Mouse (Mus musculus) ES-CJ7 (cell line): Measurements from ENCODE around the gene Mamstr.
A peak's percentile ranks its signal among the peaks of the same experiment; 100 is the strongest.

ENCODE experiments used
- DNase-seq: peaks from one replicate; pipeline ENCODE4 v3.0.0; 2011; ENCODE audit warnings: low read depth, low spot score

The Mamstr gene

DNA sequence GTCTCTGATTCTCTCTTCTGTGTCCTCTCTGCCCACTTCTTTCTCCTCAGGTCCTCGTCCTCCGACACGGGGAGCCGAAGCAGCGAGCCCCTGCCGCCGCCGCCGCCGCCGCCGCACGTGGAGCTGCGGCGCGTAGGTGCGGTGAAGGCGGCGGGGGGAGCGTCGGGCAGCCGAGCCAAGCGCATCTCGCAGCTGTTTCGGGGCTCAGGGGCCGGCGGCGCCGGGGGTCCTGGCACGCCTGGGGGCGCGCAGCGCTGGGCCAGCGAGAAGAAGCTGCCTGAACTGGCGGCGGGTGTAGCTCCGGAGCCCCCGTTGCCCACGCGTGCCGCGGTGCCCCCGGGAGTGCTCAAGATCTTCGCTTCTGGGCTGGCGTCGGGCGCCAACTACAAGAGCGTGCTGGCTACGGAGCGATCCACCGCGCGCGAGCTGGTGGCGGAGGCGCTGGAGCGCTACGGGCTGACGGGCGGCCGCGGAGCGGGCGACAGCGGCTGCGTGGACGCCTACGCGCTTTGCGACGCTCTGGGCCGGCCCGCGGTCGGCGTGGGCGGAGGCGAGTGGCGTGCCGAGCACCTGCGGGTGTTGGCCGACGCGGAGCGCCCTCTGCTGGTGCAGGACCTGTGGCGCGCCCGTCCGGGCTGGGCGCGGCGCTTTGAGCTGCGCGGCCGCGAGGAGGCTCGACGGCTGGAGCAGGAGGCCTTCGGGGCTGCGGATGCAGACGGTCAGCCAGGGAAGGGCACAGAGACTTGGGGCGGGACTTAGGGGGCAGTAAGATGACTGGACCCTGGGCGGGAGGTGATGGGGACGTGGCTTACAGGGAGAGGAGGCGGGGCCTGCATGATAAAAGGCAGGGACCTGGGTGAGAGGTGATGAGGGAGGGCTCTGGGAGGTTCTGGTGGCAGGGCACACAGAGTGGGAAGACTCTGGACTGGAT, 11.1 kb upstream of the Mamstr start:
- DNase-seq, result peak; percentile 88

DNA sequence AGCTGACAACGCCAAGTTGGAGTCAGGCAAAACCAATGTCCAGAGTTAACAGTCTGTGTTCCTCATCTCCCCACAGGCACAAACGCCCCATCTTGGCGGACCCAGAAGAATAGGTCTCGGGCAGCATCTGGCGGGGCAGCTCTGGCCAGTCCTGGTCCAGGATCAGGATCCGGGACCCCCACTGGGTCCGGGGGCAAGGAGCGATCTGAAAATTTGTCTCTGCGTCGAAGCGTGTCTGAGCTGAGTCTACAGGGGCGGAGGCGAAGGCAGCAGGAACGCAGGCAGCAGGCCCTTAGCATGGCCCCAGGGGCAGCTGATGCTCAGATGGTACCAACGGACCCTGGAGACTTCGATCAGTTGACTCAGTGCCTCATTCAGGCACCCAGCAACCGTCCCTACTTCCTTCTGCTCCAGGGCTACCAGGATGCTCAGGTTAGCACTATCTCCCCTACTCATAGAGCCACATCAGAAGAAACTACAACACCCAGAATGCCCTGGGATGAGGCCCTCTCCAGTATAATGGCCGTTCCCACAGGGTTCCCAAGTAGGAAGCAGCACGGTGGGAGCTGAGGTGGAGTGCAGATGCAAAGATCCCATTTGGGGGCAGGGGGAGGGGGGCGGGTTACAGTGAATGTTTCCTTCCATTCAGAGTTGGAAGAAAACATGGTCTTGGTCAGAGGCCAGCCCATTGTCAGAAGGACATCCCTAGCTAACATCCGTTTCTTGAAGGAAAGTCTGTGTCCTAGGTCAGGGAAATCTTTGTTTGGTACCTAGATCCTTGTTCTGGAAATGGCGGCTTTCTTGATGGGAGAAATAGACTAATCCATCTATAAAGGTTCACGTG, 9.5 kb upstream of the Mamstr start:
- DNase-seq, result peak; percentile 75

DNA sequence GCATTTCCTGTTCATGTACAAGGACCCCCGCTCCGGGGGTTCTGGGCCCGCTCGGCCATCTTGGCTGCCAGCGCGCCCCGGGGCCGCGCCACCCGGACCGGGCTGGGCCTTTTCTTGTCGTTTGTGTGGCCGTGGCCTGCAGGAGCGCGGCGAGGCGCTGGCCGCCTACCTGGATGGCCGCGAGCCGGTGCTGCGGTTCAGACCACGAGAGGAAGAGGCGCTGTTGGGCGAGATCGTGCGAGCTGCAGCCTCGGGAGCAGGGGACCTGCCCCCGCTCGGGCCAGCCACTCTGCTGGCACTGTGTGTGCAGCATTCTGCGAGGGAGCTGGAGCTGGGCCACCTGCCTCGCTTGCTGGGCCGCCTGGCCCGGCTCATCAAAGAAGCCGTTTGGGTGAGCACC, 7.3 kb upstream of the Mamstr start:
- DNase-seq, result no peak

- DNase-seq, result no peak
These were observed 4.7 kb upstream of the Mamstr start for GRCm38 (mm10) chr7:45634946-45635681.

DNA sequence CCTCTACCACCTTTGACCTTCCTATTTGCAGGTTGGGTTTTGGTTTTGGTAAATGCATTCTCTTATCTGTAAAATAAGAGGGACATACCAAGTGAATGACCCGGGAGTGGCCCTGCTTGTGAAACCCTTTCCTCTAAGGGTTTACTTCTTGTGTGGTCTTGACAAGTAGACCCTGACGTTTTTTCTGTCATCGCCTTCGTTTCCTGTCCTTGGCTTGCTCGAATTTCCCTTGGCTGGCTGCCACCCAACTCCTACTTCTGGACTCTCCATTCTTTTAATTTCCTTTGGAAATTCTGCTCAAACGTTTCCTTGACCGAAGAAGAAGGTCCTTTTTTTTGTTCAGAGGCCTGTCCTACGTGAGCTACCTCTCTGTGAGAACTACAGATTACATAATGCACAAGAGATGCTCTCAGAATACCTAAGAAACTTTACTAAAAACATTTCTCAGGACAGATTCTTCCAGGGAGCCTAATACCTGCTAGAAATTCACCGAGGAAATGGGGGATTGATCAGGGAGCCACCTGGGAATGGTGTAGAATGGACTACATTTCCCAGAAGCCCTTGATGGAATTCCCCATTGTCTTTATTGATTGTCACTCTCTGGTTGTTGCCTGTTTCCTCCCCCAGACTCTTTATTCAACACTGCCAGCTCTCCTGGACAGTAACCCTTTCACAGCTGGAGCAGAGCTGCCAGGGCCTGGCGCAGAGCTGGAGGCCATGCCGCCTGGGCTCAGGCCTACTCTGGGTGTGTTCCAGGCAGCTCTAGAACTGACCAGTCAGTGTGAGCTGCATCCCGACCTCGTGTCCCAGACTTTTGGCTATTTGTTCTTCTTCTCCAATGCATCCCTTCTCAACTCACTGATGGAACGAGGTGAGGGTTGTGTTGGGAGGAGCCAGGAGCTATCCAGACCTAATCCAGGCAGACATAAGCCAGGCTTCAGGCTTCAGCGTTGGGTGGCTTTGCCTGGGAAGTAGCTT, 3.8 kb upstream of the Mamstr start:
- DNase-seq, result no peak

- no peak for DNase-seq
These were observed 2.1 kb upstream of the Mamstr start for GRCm38 (mm10) chr7:45637710-45638109.

GRCm38 (mm10) chr7:45638623-45639401, 965 bp upstream of the Mamstr start:
- DNase-seq, result peak; percentile 98

DNA sequence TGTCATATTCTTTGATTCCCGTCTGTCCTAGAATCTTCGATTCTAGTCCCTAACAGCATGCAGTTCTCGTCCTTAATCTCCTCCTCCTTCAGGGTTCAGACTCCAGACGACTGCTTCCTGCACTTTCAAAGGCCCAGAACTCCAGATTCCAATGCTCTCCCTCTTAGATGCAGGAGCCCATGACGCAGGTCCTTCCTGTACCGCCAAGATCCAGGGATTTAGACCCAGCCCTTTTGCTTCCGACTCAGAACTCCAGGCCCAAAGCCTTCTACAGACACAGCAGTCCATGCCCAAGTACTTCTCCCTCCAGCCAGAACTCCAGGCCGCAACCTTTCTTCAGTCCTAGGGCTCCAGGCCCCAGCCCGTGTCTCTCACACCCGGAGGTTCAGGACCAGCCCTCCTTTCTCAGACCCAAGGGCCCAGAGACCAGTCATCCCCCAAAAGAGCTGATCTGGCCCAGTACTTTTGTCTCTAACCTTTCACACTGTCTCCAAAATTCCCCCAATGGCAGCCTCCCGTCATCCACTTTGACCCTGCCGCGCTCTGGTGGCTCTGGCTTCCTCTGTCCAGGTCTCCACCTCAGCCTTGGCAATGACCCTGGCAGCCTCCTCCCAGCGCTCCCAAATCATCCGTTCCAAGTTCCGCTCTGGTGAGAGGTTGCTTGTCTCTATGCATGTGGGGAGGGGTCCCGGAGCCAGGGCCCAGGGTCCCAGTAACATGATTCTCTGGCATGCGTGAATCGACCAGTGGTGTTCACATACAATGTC, 597 bp downstream of the Mamstr start:
- no peak for DNase-seq

GRCm38 (mm10) chr7:45641391-45642040, 1.7 kb downstream of the Mamstr start:
- no peak for DNase-seq

DNA sequence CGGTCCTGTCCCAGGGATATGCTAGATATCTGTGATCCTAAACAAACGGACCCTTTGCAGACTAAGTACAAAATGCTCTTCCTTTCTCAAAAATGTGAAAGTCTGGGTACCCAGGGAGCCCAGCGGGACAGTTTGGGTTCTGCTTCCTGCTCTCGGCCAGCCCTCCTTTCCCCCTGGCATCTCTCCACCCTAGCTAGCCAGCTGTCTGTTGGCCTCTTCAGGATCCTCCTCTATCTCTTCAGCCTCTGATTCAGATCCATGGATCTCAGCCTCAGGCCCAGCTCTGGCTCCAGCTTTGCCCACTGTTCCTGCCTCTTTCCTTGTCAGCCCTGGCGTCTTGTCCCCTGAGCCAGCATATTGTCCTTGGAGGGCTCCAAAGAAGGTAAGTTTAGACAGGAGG, 2.3 kb downstream of the Mamstr start:
- no peak for DNase-seq

DNA sequence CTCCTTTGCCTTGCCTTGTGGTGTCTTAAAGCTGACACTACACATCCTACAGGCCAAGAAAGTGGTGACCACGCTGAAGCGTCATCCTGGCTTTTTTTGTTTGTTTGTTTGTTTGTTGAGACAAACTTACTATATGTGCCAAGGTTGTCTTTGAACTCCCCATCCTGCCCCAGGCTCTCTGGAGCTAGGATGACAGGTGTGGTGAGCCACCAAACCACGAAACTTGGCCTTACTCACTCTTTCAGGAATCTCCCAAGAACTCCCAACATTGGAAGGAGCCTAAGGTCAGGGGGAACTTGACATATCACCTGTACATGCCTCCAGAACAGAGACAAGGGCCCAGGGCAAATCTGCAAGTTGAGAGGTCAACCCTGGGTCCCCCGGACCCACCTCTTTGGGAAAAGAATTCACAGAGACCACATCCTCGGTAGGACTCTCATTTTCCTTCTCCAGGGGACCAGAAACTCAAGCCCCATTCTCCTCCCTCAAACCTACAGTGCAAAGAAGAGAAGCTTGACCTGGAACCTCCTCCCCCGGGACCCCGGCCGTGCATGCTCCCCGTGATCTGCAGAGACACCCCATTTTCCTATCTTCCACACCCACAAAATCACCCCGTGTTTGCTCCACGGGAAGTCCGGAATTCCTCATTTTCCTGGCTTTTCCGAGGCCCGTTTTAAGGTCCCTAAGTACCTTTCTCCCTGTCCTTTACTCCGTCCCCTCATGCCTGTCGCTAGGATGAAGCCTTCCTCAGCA, 2.9 kb downstream of the Mamstr start:
- no peak for DNase-seq

- DNase-seq, result peak; percentile 98
These were observed 3.8 kb downstream of the Mamstr start for GRCm38 (mm10) chr7:45643441-45644178.

- DNase-seq, result peak; percentile 62
These were observed 4.4 kb downstream of the Mamstr start for GRCm38 (mm10) chr7:45644183-45644582.

- no peak for DNase-seq
These were observed 5.3 kb downstream of the Mamstr start for GRCm38 (mm10) chr7:45644872-45645590.

- no peak for DNase-seq
These were observed 5.8 kb downstream of the Mamstr start for GRCm38 (mm10) chr7:45645591-45645971.

- DNase-seq, result no peak
These were observed 6.9 kb downstream of the Mamstr start for GRCm38 (mm10) chr7:45646671-45647070.

GRCm38 (mm10) chr7:45649351-45649750, 9.6 kb downstream of the Mamstr start:
- DNase-seq, result no peak
